In genomic region chr4:134113356-134113994, GRCm38 (mm10) we compare ENCODE assay signal across 13 mouse cellular contexts. TPM values are rescaled to one million over a fixed set of nuclear protein-coding genes. Genes with fewer than 3 reads are reported as not detected.
DNase-seq lines count a peak whose midpoint lies in the region; ATAC-seq and TF ChIP-seq lines count a peak whose summit lies in the region.
"Had no signal": no experiment of that assay in that cellular context is flagged by ENCODE, and none has a peak within 500 bp of the region (broad histone marks: within the 10 kb centered on the region; RNA-seq: fewer than 3 reads in every experiment).

No protein-coding gene starts in this region.

- H3K4me3 ChIP-seq in hindbrain, embryonic 10.5 days = no peak overlapping the region
- no peak overlapping the region for H3K4me3 ChIP-seq in hindbrain, embryonic 14.5 days (replicated peaks; ENCODE audit: low read length)
- no peak overlapping the region for H3K4me3 ChIP-seq in embryonic facial prominence, embryonic 14.5 days (ENCODE audit: low read depth, low read length)
- H3K4me3 ChIP-seq in olfactory bulb, adult 2 months (ENCODE audit: insufficient read depth, low read depth, low read length) = no peak overlapping the region

- no peak overlapping the region for H3K9ac ChIP-seq in hindbrain, embryonic 14.5 days
- H3K9ac ChIP-seq in embryonic facial prominence, embryonic 14.5 days (ENCODE audit: low read depth, low read length) = no peak overlapping the region

- TF ChIP-seq CTCF in olfactory bulb, adult 2 months (IDR thresholded peaks at IDR 0.05; ENCODE audit: insufficient read depth, low read depth, low read length) = no peak

- H3K9me3 ChIP-seq in hindbrain, embryonic 10.5 days = no peaks in the 10 kb centered on the region
- H3K9me3 ChIP-seq in hindbrain, embryonic 14.5 days (ENCODE audit: control insufficient read depth, low read length) = no peaks in the 10 kb centered on the region
- no peaks in the 10 kb centered on the region for H3K9me3 ChIP-seq in embryonic facial prominence, embryonic 14.5 days (ENCODE audit: control insufficient read depth, low read length)

- ATAC-seq in hindbrain, embryonic 14.5 days (ENCODE audit: low FRiP score) = no peak
- no peak for ATAC-seq in embryonic facial prominence, embryonic 14.5 days (ENCODE audit: low read depth)
- ATAC-seq: lung, postnatal 0 days had no signal

- H3K4me2 ChIP-seq in hindbrain, embryonic 14.5 days (replicated peaks) = no peak overlapping the region
- no peak overlapping the region for H3K4me2 ChIP-seq in embryonic facial prominence, embryonic 14.5 days (ENCODE audit: low read depth, low read length)

- no peak for TF ChIP-seq POLR2A in olfactory bulb, adult 2 months (IDR thresholded peaks at IDR 0.05; ENCODE audit: insufficient read depth, low read depth, low read length)

- H3K27me3 ChIP-seq in hindbrain, embryonic 10.5 days (ENCODE audit: insufficient read depth, poor library complexity, severe bottlenecking) = no peaks in the 10 kb centered on the region
- no peaks in the 10 kb centered on the region for H3K27me3 ChIP-seq in hindbrain, embryonic 14.5 days (ENCODE audit: control insufficient read depth, insufficient read depth, low read length)
- no peaks in the 10 kb centered on the region for H3K27me3 ChIP-seq in embryonic facial prominence, embryonic 14.5 days (replicated peaks; ENCODE audit: control insufficient read depth, insufficient read depth, low read length)

- 53% methylated on average over 10 of the region's 10 CpGs for WGBS in hindbrain, embryonic 10.5 days
- 53% methylated on average over 10 of the region's 10 CpGs for WGBS in hindbrain, embryonic 14.5 days
- WGBS in embryonic facial prominence, embryonic 14.5 days = 48% methylated on average over 10 of the region's 10 CpGs
- WGBS in olfactory bulb, adult 2 months = 49% methylated on average over 10 of the region's 10 CpGs

- peaks cover 49% of the 10 kb centered on the region for H3K4me1 ChIP-seq in hindbrain, embryonic 10.5 days (replicated peaks)
- H3K4me1 ChIP-seq in hindbrain, embryonic 14.5 days (replicated peaks; ENCODE audit: control insufficient read depth, insufficient read depth, low read length) = no peaks in the 10 kb centered on the region
- H3K4me1 ChIP-seq in embryonic facial prominence, embryonic 14.5 days (ENCODE audit: control insufficient read depth, insufficient read depth, low read length) = no peaks in the 10 kb centered on the region
- H3K4me1 ChIP-seq in olfactory bulb, adult 2 months (ENCODE audit: control insufficient read depth, insufficient read depth, low read length) = peaks cover 18% of the 10 kb centered on the region

- peak overlapping the region; percentile 53 for H3K27ac ChIP-seq in hindbrain, embryonic 10.5 days
- H3K27ac ChIP-seq in hindbrain, embryonic 14.5 days = no peak overlapping the region
- no peak overlapping the region for H3K27ac ChIP-seq in embryonic facial prominence, embryonic 14.5 days (replicated peaks; ENCODE audit: low read depth, low read length)
- 0 out of 2 replicates have a peak overlapping the region, but pooled peaks have one; percentile 48 for H3K27ac ChIP-seq in olfactory bulb, adult 2 months (ENCODE audit: insufficient read depth, low read depth, low read length)

- DNase-seq in hindbrain, embryonic 10.5 days (ENCODE audit: low spot score) = no peak
- no peak for DNase-seq in hindbrain, embryonic 14.5 days (ENCODE audit: low spot score)
- peak; percentile 70 for DNase-seq in ES-CJ7 (ENCODE audit: low read depth, low spot score)
- peak; percentile 20 for DNase-seq in embryonic facial prominence, embryonic 14.5 days (ENCODE audit: low spot score)
- DNase-seq in urinary bladder, postnatal 10 days (ENCODE audit: low spot score) = no peak
- no peak for DNase-seq in lung, postnatal 36 days
- no peak for DNase-seq in kidney, postnatal 36 days
- DNase-seq: adrenal gland, postnatal 25 days; heart, postnatal 4 days had no signal

- H3K36me3 ChIP-seq in hindbrain, embryonic 10.5 days = no peaks in the 10 kb centered on the region
- no peaks in the 10 kb centered on the region for H3K36me3 ChIP-seq in hindbrain, embryonic 14.5 days (replicated peaks; ENCODE audit: control insufficient read depth, insufficient read depth)
- no peaks in the 10 kb centered on the region for H3K36me3 ChIP-seq in embryonic facial prominence, embryonic 14.5 days (ENCODE audit: control insufficient read depth, insufficient read depth, low read length)

RNA-seq across cellular contexts. Expression of gene Ubxn11, which starts 11.1 kb away (rescaled TPM):
- polyA plus RNA-seq in hindbrain, embryonic 10.5 days (2016; fragmentation: Nextera tagmentation; extraction: Ambion mirVana) = 7.6 and 11.2 TPM in 2 replicates
- polyA plus RNA-seq in hindbrain, embryonic 14.5 days (2014; fragmentation: Nextera tagmentation; extraction: Ambion mirVana) = 17.5 and 22.2 TPM in 2 replicates
- polyA plus RNA-seq in embryonic facial prominence, embryonic 14.5 days (2014; fragmentation: Nextera tagmentation; extraction: Ambion mirVana) = 9.7 and 10.2 TPM in 2 replicates
- polyA plus RNA-seq in olfactory bulb, adult 2 months (2012; ENCODE audit: insufficient read depth, insufficient read length, low replicate concordance, missing spikeins) = not detected in 2 replicates

RNA-seq across cellular contexts. Expression of gene Sh3bgrl3, which starts 15.1 kb away (rescaled TPM):
- 333 and 386 TPM in 2 replicates for polyA plus RNA-seq in hindbrain, embryonic 10.5 days (2016; fragmentation: Nextera tagmentation; extraction: Ambion mirVana)
- polyA plus RNA-seq in hindbrain, embryonic 14.5 days (2014; fragmentation: Nextera tagmentation; extraction: Ambion mirVana) = 429 and 442 TPM in 2 replicates
- polyA plus RNA-seq in embryonic facial prominence, embryonic 14.5 days (2014; fragmentation: Nextera tagmentation; extraction: Ambion mirVana) = 445 and 477 TPM in 2 replicates
- 1,207 TPM in 1 of 2 replicates, not detected in the other for polyA plus RNA-seq in olfactory bulb, adult 2 months (2012; ENCODE audit: insufficient read depth, insufficient read length, low replicate concordance, missing spikeins)

RNA-seq across cellular contexts. Expression of gene Cd52, which starts 18.6 kb away (rescaled TPM):
- polyA plus RNA-seq in hindbrain, embryonic 10.5 days (2016; fragmentation: Nextera tagmentation; extraction: Ambion mirVana) = 5.3 and 5.5 TPM in 2 replicates
- polyA plus RNA-seq in hindbrain, embryonic 14.5 days (2014; fragmentation: Nextera tagmentation; extraction: Ambion mirVana) = 1.7 and 2.4 TPM in 2 replicates
- polyA plus RNA-seq in embryonic facial prominence, embryonic 14.5 days (2014; fragmentation: Nextera tagmentation; extraction: Ambion mirVana) = 15.6 and 19.3 TPM in 2 replicates
- not detected in 2 replicates for polyA plus RNA-seq in olfactory bulb, adult 2 months (2012; ENCODE audit: insufficient read depth, insufficient read length, low replicate concordance, missing spikeins)

RNA-seq across cellular contexts. Expression of gene Crybg2, which starts 52.9 kb away (rescaled TPM):
- polyA plus RNA-seq in hindbrain, embryonic 10.5 days (2016; fragmentation: Nextera tagmentation; extraction: Ambion mirVana) = 1.6 and 2.9 TPM in 2 replicates
- 3.0 and 4.7 TPM in 2 replicates for polyA plus RNA-seq in hindbrain, embryonic 14.5 days (2014; fragmentation: Nextera tagmentation; extraction: Ambion mirVana)
- 5.6 and 6.5 TPM in 2 replicates for polyA plus RNA-seq in embryonic facial prominence, embryonic 14.5 days (2014; fragmentation: Nextera tagmentation; extraction: Ambion mirVana)
- not detected in 2 replicates for polyA plus RNA-seq in olfactory bulb, adult 2 months (2012; ENCODE audit: insufficient read depth, insufficient read length, low replicate concordance, missing spikeins)

RNA-seq across cellular contexts. Expression of gene Zfp683, which starts 59.8 kb away (rescaled TPM):
- polyA plus RNA-seq in hindbrain, embryonic 10.5 days (2016; fragmentation: Nextera tagmentation; extraction: Ambion mirVana) = not detected in 2 replicates
- polyA plus RNA-seq in hindbrain, embryonic 14.5 days (2014; fragmentation: Nextera tagmentation; extraction: Ambion mirVana) = not detected in 2 replicates
- polyA plus RNA-seq in embryonic facial prominence, embryonic 14.5 days (2014; fragmentation: Nextera tagmentation; extraction: Ambion mirVana) = not detected in 2 replicates
- polyA plus RNA-seq in olfactory bulb, adult 2 months (2012; ENCODE audit: insufficient read depth, insufficient read length, low replicate concordance, missing spikeins) = not detected in 2 replicates
- polyA plus RNA-seq: cortical plate, adult 2 months; kidney, embryonic 16.5 days; lung, postnatal 0 days had no signal

Comparison
In these comparisons a context has a peak if more than half of its experiments do, and no peak if none do; other contexts are left out.
1. H3K27ac ChIP-seq: peak in hindbrain, embryonic 10.5 days (single experiment) and olfactory bulb, adult 2 months (single experiment); none in hindbrain, embryonic 14.5 days (single experiment) and embryonic facial prominence, embryonic 14.5 days (single experiment).
2. DNase-seq: peak in ES-CJ7 (single experiment) and embryonic facial prominence, embryonic 14.5 days (single experiment); none in hindbrain, embryonic 10.5 days (single experiment), hindbrain, embryonic 14.5 days (single experiment), urinary bladder, postnatal 10 days (single experiment), lung, postnatal 36 days (single experiment) and kidney, postnatal 36 days (0 of 2).